Mouse (Mus musculus) right cerebral cortex, postnatal 4 days (tissue): ENCODE measurements at regions not wholly inside any gene's neighbourhood (a gene's known extent, or its start where the extent isn't known, plus 50 kb on each side); places are given as distances from the start of the nearest gene placed in this dataset.
A peak's percentile ranks its signal among the peaks of the same experiment; 100 is the strongest.

Experiments
- DNase-seq: peaks from one replicate; pipeline ENCODE4 v3.0.0-alpha.2; 2022

DNA sequence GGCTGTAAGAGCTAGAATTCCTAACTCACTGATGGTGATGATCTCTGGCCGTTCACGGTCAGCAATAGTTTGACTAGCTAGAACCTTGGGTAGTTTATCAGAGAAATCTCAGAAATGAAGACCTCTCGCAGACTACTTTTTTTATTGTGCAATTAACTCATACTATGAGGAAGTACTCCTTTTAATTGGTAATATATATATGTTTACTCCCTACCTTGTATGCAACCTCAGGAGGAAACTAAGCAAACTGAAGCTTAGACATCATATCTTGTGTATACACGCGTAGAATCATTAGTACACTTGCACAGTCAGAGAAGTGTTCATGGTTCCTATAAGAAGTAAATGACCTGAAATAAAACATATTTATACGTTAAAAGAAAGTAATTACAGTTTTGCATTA, 157.2 kb downstream of the Gm11146 start:
- no peak for DNase-seq

DNA sequence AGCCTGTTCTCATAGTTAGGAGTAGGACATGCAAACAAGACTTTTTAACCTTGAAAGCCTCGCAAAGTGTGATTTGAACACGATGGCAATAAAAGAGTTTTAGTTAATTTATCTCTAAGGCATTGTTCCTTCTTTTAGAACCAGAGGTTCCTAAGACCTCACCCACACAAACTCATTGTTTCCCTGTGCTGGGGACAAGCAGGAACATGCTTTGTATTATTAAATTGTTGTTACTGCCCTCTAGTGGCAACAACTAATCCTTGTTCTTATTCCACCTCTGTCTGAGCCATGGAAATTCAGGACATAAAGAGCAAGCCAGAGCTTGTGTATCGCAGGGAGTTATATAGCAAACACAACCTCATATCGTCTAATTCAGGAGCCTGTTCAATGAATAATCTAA, 157.9 kb downstream of the Gm11146 start:
- DNase-seq: no peak

- DNase-seq: no peak
These were observed 158.6 kb downstream of the Gm11146 start for GRCm38 (mm10) chr16:77443318-77443717.

GRCm38 (mm10) chr16:77442866-77443265, 159.0 kb downstream of the Gm11146 start:
- DNase-seq: no peak

- DNase-seq: no peak
These were observed 170.5 kb downstream of the Gm11146 start for GRCm38 (mm10) chr16:77431345-77431744.

DNA sequence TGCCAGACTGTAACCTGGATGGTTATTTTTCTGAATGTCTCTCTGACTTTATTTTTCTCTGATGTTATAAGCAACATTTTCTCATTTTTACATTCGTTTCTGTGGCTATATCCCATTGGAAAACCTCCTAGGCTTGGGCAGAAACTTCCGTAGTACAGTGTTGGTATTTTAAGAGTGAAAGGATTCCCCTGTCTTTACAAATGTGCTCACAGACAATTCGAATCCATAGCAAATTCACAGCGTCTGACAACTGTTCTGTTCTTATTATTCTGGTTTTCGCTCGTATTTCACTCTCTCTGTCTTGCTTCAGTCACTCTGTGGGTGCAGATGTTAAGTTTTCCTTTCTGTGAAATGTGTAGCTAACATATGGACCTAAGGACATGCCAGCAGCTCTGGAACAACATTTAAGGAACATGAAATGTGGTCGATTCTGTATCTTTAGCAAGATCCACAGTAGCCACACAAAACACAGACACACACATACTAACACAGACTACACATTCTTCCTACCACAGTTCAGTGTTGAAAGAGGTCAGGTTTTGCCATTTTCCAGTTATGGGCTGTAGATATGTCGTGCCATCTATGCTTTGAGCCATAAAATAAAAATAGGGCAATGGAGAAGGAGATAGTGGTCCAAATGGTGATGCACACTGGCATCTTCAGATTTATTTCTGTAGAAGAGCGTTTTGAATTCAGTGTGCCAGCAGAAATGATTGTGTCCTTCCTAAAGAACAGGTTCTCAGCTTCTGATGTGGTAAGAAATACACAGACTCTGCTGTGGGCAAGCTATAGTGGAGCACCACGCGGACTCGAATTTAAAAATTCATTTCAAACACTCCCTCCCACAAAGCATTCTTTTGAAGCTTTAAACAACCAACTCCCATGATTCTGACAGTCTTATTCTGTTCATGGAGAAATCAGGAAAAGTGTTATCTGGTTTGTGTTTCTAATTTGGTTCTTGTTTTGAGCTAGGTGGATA, 179.2 kb downstream of the Gm11146 start:
- no peak for DNase-seq

- DNase-seq: peak; percentile 37
These were observed 180.3 kb downstream of the Gm11146 start for GRCm38 (mm10) chr16:77421591-77422024.

- DNase-seq: no peak
These were observed 180.9 kb downstream of the Gm11146 start for GRCm38 (mm10) chr16:77421001-77421400.

GRCm38 (mm10) chr16:77420136-77420860, 181.6 kb downstream of the Gm11146 start:
- DNase-seq: no peak

DNA sequence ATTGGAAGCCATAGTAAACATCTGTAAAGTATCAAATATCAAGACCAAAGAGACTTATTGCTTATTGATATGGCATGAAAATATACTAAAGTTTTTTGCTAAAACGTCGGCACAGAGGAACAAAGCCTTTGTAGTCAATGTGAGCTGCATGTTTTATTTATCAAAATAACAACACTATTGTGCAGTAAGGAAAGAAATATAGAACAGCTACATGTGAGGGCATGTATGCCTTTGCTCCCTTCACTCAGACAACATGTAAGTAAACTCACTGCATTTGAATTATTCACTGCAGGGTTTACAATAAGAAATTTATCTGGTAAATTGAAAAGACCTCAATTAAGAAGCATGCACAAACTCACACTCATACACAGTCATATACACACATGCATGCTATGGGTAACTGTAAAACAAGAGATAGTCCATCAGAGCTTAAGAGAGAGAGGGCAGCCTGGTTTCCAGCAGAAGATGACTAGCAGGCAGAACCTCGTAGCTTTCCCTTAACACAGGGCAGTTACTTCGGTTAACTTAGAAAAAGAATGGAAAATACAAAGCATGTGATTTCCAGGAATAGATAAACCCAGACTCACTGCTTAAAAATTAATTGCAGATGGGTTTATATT, 182.7 kb downstream of the Gm11146 start:
- DNase-seq: no peak

GRCm38 (mm10) chr16:77418486-77418885, 183.4 kb downstream of the Gm11146 start:
- no peak for DNase-seq

DNA sequence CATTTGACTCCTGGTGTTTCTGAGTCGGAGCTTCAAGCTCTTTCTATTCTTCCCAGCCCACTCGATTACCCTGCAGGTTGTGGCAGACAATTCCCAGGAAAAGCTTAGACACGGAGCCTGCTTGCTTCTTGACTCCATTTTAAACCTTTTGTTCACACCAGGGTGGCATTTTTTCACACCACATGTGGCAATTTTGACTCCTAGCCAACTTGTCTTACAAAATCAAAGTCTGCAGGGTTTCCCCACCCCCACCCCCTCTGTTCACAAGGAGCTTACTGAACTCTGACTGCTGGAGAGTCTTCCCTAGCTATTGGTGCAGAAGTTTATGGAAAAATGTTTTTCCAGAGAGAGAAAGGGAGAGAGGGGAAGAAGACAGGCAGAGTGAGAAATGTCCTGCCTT, 184.1 kb downstream of the Gm11146 start:
- peak; percentile 32 for DNase-seq

DNA sequence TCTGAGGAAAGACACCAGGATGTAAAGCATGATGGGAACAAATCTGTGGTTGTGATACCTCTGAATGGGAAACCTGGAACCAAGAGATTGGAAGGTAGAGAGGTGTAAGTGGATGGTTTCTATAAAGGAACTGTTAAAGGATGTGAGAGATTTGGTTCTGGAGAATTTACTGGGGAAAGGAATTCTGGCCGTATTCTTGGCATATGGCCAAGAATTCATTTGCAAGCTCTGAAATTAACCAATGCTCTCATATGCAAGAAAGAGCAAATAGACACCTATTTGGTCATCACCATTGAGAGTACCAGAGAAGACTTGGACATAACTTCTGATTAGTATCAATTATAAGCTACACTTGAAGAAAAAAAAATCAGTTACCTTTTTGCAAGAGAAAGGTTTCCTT, 187.3 kb downstream of the Gm11146 start:
- DNase-seq: no peak

DNA sequence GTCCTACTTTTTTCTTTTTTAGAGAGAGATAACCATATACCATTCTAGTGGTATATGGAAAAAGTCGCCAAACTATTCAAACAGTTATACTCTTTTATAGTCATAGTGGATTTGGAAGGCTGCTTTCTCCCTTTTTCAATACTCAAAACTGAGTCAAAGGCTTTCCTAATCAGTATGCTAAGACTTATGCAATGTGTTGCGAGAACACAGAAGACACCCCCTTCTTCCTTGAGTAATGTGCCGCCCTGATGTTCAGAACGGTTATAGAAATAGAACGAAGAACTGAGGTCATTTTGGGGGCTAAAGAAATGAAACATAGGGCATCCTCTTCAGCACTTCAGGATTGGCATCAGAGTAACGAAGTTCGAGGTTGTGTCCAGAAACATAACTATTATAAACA, 192.7 kb downstream of the Gm11146 start:
- no peak for DNase-seq

DNA sequence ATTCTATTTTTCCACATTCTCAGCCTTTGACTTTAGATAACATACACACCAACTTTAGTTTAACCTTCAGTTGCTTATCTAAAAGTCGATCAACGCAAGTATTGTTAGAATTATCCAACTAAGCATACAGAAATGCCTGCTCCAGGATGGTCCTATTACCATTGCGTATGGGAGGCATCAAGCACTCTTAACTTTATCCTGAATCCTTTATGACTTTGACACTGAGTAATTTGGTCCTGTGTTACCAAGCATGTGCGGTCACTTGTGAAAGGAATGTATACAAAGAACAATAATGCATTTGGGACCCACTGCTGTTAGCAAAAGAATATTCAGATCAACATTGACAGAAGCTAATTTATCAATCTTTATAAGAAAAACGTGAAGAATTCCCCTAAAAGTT, 194.9 kb downstream of the Gm11146 start:
- no peak for DNase-seq

GRCm38 (mm10) chr16:77405859-77406258, 196.0 kb downstream of the Gm11146 start:
- no peak for DNase-seq

- no peak for DNase-seq
These were observed 196.6 kb downstream of the Gm11146 start for GRCm38 (mm10) chr16:77405181-77405818.

GRCm38 (mm10) chr16:77402711-77403280, 199.1 kb downstream of the Gm11146 start:
- no peak for DNase-seq

- DNase-seq: no peak
These were observed 200.5 kb downstream of the Gm11146 start for GRCm38 (mm10) chr16:77401185-77401943.

DNA sequence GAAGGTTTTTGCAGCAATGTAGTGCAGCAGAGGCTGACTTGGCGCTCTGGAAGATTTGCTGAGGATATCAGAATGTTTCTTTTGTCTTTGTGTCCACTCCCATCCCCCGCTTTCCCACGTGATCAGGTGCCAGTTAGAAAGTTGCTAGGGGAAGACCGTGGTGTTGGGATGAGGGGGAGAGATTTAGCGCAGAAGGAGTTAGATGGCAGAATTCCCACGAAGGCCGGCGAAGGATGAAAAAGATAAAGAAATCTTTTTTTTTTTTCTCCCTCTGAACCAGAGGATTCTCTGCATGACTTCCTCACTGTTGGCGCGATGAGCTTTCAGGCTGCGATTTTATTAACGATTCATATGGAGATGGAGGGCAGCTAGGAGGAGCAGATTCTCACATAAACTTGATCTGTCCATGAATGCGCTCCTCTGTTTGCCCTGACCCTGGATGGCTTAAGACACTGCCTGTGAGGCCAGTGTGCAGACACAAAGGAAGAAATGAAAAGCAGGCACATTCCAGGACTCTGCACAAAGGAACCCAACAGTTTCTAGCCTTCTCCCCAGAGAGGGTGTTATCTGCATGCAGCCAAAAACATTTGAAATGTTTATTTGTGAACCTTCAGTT, 201.5 kb downstream of the Gm11146 start:
- DNase-seq: peak; percentile 65

DNA sequence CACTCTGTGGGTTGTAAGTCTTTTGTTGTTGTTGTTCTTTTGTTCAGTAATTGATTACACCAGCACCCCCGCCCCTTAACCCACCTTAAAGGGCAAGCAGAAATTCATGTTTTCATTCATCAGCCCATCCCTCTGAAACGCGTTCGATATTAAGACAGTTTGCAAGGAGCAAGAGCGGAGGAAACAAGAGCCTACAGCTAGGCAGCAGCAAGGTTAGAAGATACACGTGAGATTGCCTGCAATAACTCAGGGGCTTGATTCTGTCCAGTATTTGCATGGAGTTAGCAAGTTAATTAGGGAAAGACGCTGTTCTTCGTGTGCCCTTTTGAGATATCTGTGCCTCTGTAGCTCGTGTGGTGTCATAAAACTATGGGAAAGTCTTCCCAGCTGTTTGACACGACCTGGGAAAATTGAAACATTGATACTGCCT, 202.0 kb downstream of the Gm11146 start:
- no peak for DNase-seq
